Mouse (Mus musculus): ENCODE results near the gene Rnft1. TPM values are rescaled to one million over a fixed set of nuclear protein-coding genes. Genes with fewer than 3 reads are reported as not detected.
"Not testable (repeated sequence)": the region's sequence is repeated elsewhere in the genome, so short reads cannot be mapped to it uniquely, and the experiment has no call there.

The Rnft1 gene
- total and polyA plus RNA-seq, 3 experiments: 7.3 to 21.9 (median 20.5) TPM

DNA sequence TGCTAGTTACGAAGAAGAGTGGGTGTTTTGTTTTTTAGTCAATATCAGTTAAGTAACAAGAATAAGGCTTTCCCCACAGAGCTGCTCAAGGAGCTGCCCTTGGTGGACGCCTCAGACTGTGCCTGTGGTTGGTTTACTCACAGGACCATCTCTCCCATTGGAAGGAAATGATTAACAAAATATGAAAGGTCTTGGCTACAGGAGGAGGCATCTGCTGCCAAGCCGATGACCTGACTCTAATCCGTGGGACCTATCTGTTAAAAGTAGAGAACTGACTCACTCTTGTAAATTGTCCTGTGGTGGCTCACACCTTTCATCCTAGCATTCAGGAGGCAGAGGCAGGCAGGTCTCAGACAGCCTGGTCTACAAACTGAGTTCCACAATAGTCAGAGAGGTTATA is 43.1 kb downstream of the Rnft1 start:
- Histone ChIP-seq H3K27me3 (ENCODE audit: insufficient read depth, low read length) (no peaks in the 10 kb centered on the region), H3K4me1 (ENCODE audit: insufficient read depth, low read depth, low read length) (no peaks in the 10 kb centered on the region), H3K36me3 (replicated peaks) (peaks cover 87% of the 10 kb centered on the region), H3K9me3 (replicated peaks) (no peaks in the 10 kb centered on the region), H3K4me3 (ENCODE audit: low read depth, low read length) (no peak overlapping the region)
- TF ChIP-seq GATA1 (IDR thresholded peaks at IDR 0.05; ENCODE audit: borderline replicate concordance, low read length): no peak
- no peak for TF ChIP-seq GATA2 (IDR thresholded peaks at IDR 0.05; ENCODE audit: borderline replicate concordance, low read depth, low read length)
- no peak for TF ChIP-seq CTCF (IDR thresholded peaks at IDR 0.05; ENCODE audit: low read depth, low read length)
- TF ChIP-seq TAL1 (conservative IDR thresholded peaks at IDR 0.05; ENCODE audit: low read depth, low read length): no peak
- no peak for TF ChIP-seq POLR2AphosphoS5 (IDR thresholded peaks at IDR 0.05; ENCODE audit: insufficient replicate concordance, low read depth, low read length)
- ATAC-seq (ENCODE audit: extremely low read depth, insufficient number of reproducible peaks, low FRiP score, poor library complexity, severe bottlenecking) (no peak), DNase-seq (ENCODE audit: low spot score) (no peak)

DNA sequence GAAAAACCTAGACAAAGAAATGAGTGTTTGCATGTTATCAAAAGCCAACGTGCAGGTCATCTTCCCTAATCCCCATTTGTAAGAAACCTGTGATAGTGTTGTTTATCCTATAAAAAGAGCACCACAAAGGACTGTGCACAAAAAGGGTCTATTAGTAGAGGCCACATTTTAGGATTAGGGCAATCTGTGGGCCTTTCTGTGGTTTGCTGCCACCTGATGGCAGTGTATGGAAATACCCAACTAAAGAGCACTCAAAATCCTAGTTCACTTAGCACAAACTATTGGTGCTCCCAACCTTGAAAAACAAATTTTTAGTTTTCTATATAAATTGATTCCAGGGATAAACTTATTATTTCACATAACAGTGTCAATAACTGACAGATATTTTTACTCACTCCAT is 48.4 kb downstream of the Rnft1 start:
- Histone ChIP-seq H3K36me3 (replicated peaks) (peaks cover 64% of the 10 kb centered on the region), H3K27me3 (ENCODE audit: insufficient read depth, low read length) (no peaks in the 10 kb centered on the region), H3K4me1 (ENCODE audit: insufficient read depth, low read depth, low read length) (peaks cover 3% of the 10 kb centered on the region; the same call in 1 of the 2 replicates), H3K4me3 (ENCODE audit: low read depth, low read length) (no peak overlapping the region), H3K9me3 (replicated peaks) (no peaks in the 10 kb centered on the region)
- DNase-seq (ENCODE audit: low spot score): peak; percentile 22
- no peak for TF ChIP-seq GATA1 (IDR thresholded peaks at IDR 0.05; ENCODE audit: borderline replicate concordance, low read length)
- peak; percentile 53; the same call in 1 of the 2 replicates for TF ChIP-seq CTCF (IDR thresholded peaks at IDR 0.05; ENCODE audit: low read depth, low read length)
- no peak for ATAC-seq (ENCODE audit: extremely low read depth, insufficient number of reproducible peaks, low FRiP score, poor library complexity, severe bottlenecking)

DNA sequence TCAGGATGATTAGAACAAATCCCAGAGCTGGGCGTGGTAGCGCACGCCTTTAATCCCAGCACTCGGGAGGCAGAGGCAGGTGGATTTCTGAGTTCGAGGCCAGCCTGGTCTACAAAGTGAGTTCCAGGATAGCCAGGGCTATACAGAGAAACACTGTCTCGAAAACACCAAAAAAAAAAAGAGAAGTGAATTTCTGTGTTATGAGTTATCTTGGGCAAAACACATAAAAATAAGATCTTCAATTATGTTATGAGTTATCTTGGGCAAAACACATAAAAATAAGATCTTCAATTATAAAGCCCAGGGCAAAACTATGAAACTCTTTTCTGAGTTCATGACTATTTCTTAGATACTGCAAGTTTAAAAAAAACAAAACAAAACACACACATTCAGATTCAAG is 48.8 kb downstream of the Rnft1 start:
- not testable (repeated sequence) for H3K27me3 ChIP-seq (ENCODE audit: insufficient read depth, low read length); H3K9me3 ChIP-seq (replicated peaks); ATAC-seq (ENCODE audit: extremely low read depth, insufficient number of reproducible peaks, low FRiP score, poor library complexity, severe bottlenecking); H3K4me3 ChIP-seq (ENCODE audit: low read depth, low read length); DNase-seq (ENCODE audit: low spot score); H3K4me1 ChIP-seq (ENCODE audit: insufficient read depth, low read depth, low read length)
- peaks cover 62% of the 10 kb centered on the region for H3K36me3 ChIP-seq (replicated peaks)

DNA sequence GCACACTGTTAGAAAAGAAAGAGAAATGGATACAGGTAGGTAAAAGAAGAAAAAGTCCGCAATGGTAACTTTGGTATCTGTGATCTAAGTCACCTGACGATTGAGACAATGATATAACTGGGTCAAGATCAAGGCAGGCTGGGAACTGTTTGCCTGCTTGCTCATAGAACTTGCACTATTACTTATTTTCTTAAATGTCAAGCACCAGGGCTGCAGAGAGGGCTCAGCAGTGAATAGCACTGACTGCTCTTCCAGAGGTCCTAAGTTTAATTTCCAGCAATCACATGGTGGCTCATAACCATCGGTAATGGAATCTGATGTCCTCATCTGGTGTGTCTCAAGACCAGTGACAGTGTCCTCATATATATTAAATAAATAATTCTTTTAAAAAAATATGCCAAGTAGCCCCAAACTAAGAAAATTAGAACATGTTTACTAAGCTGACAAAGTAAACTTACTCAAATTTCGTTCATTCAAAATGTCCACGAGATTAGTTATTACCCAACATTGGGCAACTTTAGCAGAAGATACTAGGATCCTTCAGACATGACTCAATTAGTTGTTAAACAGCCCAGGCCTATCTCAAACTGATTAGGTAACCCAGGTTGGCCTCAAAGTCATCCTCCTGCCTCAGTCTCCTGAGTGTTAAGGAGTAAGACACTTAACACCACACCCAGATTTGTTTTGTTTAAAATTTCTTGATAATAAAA is 49.9 kb downstream of the Rnft1 start:
- ATAC-seq (ENCODE audit: extremely low read depth, insufficient number of reproducible peaks, low FRiP score, poor library complexity, severe bottlenecking): no peak
- TF ChIP-seq TAL1 (conservative IDR thresholded peaks at IDR 0.05; ENCODE audit: low read depth, low read length) (no peak), POLR2AphosphoS5 (IDR thresholded peaks at IDR 0.05; ENCODE audit: insufficient replicate concordance, low read depth, low read length) (no peak), GATA2 (IDR thresholded peaks at IDR 0.05; ENCODE audit: borderline replicate concordance, low read depth, low read length) (no peak), CTCF (IDR thresholded peaks at IDR 0.05; ENCODE audit: low read depth, low read length) (no peak), GATA1 (IDR thresholded peaks at IDR 0.05; ENCODE audit: borderline replicate concordance, low read length) (no peak)
- Histone ChIP-seq H3K27me3 (ENCODE audit: insufficient read depth, low read length) (no peaks in the 10 kb centered on the region), H3K4me1 (ENCODE audit: insufficient read depth, low read depth, low read length) (peaks cover 6% of the 10 kb centered on the region; the same call in 1 of the 2 replicates), H3K9me3 (replicated peaks) (no peaks in the 10 kb centered on the region), H3K4me3 (ENCODE audit: low read depth, low read length) (no peak overlapping the region), H3K36me3 (replicated peaks) (peaks cover 57% of the 10 kb centered on the region)
- DNase-seq (ENCODE audit: low spot score): no peak

DNA sequence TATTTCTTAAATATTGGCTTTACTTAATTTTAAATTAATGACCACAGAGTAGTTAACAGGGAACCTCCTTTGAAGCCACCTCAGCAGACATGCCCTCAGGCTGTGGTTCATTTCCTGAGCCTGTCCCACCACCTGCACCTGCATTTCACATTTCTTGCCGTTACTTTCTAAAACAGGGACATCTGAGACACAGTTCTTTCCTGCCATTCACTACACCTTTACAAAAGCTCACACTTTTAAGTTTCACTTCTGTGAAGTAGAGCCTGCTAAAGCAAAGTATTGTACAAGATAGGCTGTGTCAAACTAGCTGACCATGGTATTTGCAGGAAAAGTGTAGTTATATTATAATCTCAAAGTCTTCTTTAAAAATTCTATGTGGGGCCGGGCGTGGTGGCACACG is 54.3 kb downstream of the Rnft1 start:
- DNase-seq (ENCODE audit: low spot score) (no peak), ATAC-seq (ENCODE audit: extremely low read depth, insufficient number of reproducible peaks, low FRiP score, poor library complexity, severe bottlenecking) (no peak)
- no peak for TF ChIP-seq POLR2AphosphoS5 (IDR thresholded peaks at IDR 0.05; ENCODE audit: insufficient replicate concordance, low read depth, low read length)
- no peak for TF ChIP-seq GATA2 (IDR thresholded peaks at IDR 0.05; ENCODE audit: borderline replicate concordance, low read depth, low read length)
- TF ChIP-seq GATA1 (IDR thresholded peaks at IDR 0.05; ENCODE audit: borderline replicate concordance, low read length): no peak
- no peak for TF ChIP-seq CTCF (IDR thresholded peaks at IDR 0.05; ENCODE audit: low read depth, low read length)
- no peak for TF ChIP-seq TAL1 (conservative IDR thresholded peaks at IDR 0.05; ENCODE audit: low read depth, low read length)
- H3K4me3 ChIP-seq (ENCODE audit: low read depth, low read length): no peak overlapping the region
- H3K36me3 ChIP-seq (replicated peaks): peaks cover 44% of the 10 kb centered on the region
- no peaks in the 10 kb centered on the region for H3K9me3 ChIP-seq (replicated peaks)
- no peaks in the 10 kb centered on the region for H3K27me3 ChIP-seq (ENCODE audit: insufficient read depth, low read length)
- peaks cover 23% of the 10 kb centered on the region for H3K4me1 ChIP-seq (ENCODE audit: insufficient read depth, low read depth, low read length)

DNA sequence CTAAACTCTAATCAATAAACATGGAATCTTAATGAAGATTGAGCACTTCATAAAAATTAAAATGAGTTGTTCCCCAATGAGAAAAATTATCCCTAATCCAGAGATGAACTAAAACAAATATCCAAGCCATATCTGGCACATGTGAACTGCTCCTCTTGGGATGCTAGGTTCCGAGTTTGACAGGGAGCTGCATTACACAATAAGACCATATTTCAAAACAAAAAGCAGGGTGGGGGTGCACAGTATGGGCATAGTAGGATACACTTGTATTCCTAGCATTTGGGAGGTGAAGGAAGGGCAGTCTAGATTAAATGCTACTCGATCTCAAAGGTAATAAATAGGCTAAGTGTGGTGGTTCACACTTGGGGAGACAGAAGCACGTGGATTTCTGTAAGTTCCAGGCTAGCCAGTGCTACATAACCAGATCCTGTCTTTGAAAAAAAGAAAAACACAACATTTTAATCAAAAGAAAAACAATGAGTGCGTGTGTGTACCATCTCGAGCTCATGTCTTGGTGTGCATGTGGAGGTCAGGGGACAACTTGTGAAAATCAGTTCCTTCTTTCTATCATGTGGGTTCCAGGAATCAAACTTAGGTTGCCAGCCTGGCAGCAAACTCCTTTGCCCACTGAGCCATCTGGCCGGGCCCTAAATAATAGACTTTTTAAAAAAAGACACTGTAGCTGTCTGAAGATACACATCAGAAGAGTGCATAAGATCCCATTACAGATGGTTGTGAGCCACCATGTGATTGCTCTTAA is 55.4 kb downstream of the Rnft1 start:
- H3K9me3 ChIP-seq (replicated peaks): no peaks in the 10 kb centered on the region
- no peak overlapping the region for H3K4me3 ChIP-seq (ENCODE audit: low read depth, low read length)
- ATAC-seq (ENCODE audit: extremely low read depth, insufficient number of reproducible peaks, low FRiP score, poor library complexity, severe bottlenecking) (no peak), DNase-seq (ENCODE audit: low spot score) (no peak)
- H3K4me1 ChIP-seq (ENCODE audit: insufficient read depth, low read depth, low read length): peaks cover 21% of the 10 kb centered on the region
- no peaks in the 10 kb centered on the region for H3K27me3 ChIP-seq (ENCODE audit: insufficient read depth, low read length)
- H3K36me3 ChIP-seq (replicated peaks): peaks cover 33% of the 10 kb centered on the region
- TF ChIP-seq CTCF (IDR thresholded peaks at IDR 0.05; ENCODE audit: low read depth, low read length): no peak
- no peak for TF ChIP-seq GATA1 (IDR thresholded peaks at IDR 0.05; ENCODE audit: borderline replicate concordance, low read length)
- TF ChIP-seq TAL1 (conservative IDR thresholded peaks at IDR 0.05; ENCODE audit: low read depth, low read length): no peak
- TF ChIP-seq POLR2AphosphoS5 (IDR thresholded peaks at IDR 0.05; ENCODE audit: insufficient replicate concordance, low read depth, low read length): no peak
- TF ChIP-seq GATA2 (IDR thresholded peaks at IDR 0.05; ENCODE audit: borderline replicate concordance, low read depth, low read length): no peak

All from G1E (cell line).